Mouse (Mus musculus) ES-E14 (cell line): ENCODE measurements around the gene Mrpl42. TPM values are rescaled to one million over a fixed set of nuclear protein-coding genes. Genes with fewer than 3 reads are reported as not detected.

Experiments used
- DNase-seq: peaks from one replicate; pipeline ENCODE4 v3.0.0-alpha.2; 2013; ENCODE audit warnings: low read depth, low spot score
- H3K27ac ChIP-seq: 2 replicates; pipeline ENCODE4 v1.5.1; 2012; ENCODE audit warnings: low read depth, mild to moderate bottlenecking, low read length, moderate library complexity, mixed read lengths; ENCODE audit not compliant: poor library complexity, insufficient read depth, severe bottlenecking
- H3K36me3 ChIP-seq: 2 replicates; pipeline ENCODE4 v1.6.1; 2012; ENCODE audit warnings: mild to moderate bottlenecking, low read length, moderate library complexity, mixed read lengths; ENCODE audit not compliant: control insufficient read depth, poor library complexity, insufficient read depth, severe bottlenecking
- H3K4me1 ChIP-seq, 2 experiments: fragments of 150-350 bp in 1 of 2; sonication (generic) in 1 of 2; 2 replicates each; pipeline ENCODE4 v1.6.1; 2012; ENCODE audit warnings: low read length in 2 of 2, mild to moderate bottlenecking in 1 of 2, mixed read lengths in 1 of 2; ENCODE audit not compliant: control insufficient read depth in 2 of 2, insufficient read depth in 2 of 2, poor library complexity in 1 of 2
- H3K4me3 ChIP-seq, 2 experiments: fragments of 150-350 bp in 1 of 2; sonication (generic) in 1 of 2; 2 replicates each; pipeline ENCODE4 v1.5.1; 2012; ENCODE audit warnings: low read length in 2 of 2, low read depth in 1 of 2, mild to moderate bottlenecking in 1 of 2, mixed read lengths in 1 of 2; ENCODE audit not compliant: insufficient read depth in 1 of 2, poor library complexity in 1 of 2, severe bottlenecking in 1 of 2
- H3K9ac ChIP-seq: 2 replicates; pipeline ENCODE4 v1.6.1; 2012; ENCODE audit warnings: low read depth, mild to moderate bottlenecking, low read length, mixed read lengths; ENCODE audit not compliant: poor library complexity, insufficient read depth, severe bottlenecking
- H3K9me3 ChIP-seq: fragments of 150-350 bp; sonication (generic); 2 replicates; pipeline ENCODE4 v1.6.1; 2012; ENCODE audit warnings: low read depth, mild to moderate bottlenecking, low read length; ENCODE audit not compliant: control insufficient read depth, insufficient read depth
- CHD2 ChIP-seq: IDR thresholded peaks from 2 replicates; pipeline ENCODE4 v1.6.1; 2014; ENCODE audit warnings: mild to moderate bottlenecking, low read depth, low read length, inconsistent platforms
- HCFC1 ChIP-seq: IDR thresholded peaks from 2 replicates; pipeline ENCODE4 v1.6.1; 2012; ENCODE audit warnings: low read length, inconsistent platforms, borderline replicate concordance; ENCODE audit not compliant: insufficient read depth
- MAFK ChIP-seq: IDR thresholded peaks from 2 replicates; pipeline ENCODE4 v1.6.1; 2014; ENCODE audit warnings: mild to moderate bottlenecking, low read depth, low read length, inconsistent platforms; ENCODE audit not compliant: insufficient read depth
- ZC3H11A ChIP-seq: IDR thresholded peaks from 2 replicates; pipeline ENCODE4 v1.6.1; 2012; ENCODE audit warnings: low read depth, mild to moderate bottlenecking, inconsistent platforms, low read length, borderline replicate concordance
- ZNF384 ChIP-seq: IDR thresholded peaks from 2 replicates; pipeline ENCODE4 v1.6.1; 2012; ENCODE audit warnings: low read depth, low read length, inconsistent platforms
- in situ Hi-C, 2 experiments: fragments of 600-800 bp; cut with MboI; formaldehyde crosslinking; loops; one replicate each; pipeline ENCODE4 v1.15.1; 2025; ENCODE audit warnings: low sequenced_read_pairs in 2 of 2, inconsistent platforms in 1 of 2; ENCODE audit not compliant: unreplicated experiment in 2 of 2
- total RNA-seq: library from RNA; depleted of rRNA; stranded (reverse); fragments of 300-350 nt; gene quantifications from 2 replicates; pipeline ENCODE4 v1.2.3, GENCODE M21; 2012

The Mrpl42 gene
- total RNA-seq, 1 experiment, result 163 TPM

- no peak overlapping the region for H3K9ac ChIP-seq
- DNase-seq, result no peak
- peaks cover 0 to 3% of the 10 kb centered on the region in 2 experiments; a peak in 1 of 4 replicates for H3K4me1 ChIP-seq
- H3K4me3 ChIP-seq, result no peak overlapping the region
- in situ Hi-C loops, result loop anchor here in 1 of 2 experiments (5.0 to 10.0 kb wide), 2 partner anchors 383 to 485 kb away; no protein-coding TSS in a partner anchor
- TF ChIP-seq ZC3H11A, result no peak
- TF ChIP-seq MAFK, result no peak
- TF ChIP-seq CHD2, result no peak
- TF ChIP-seq HCFC1, result no peak
- no peak for TF ChIP-seq ZNF384
- H3K9me3 ChIP-seq, result no peaks in the 10 kb centered on the region
- no peaks in the 10 kb centered on the region; the same call in 1 of the 2 replicates for H3K36me3 ChIP-seq
- H3K27ac ChIP-seq, result no peak overlapping the region
Observed at GRCm38 (mm10) chr10:95477516-95477915, 24.2 kb downstream of the Mrpl42 start.

GRCm38 (mm10) chr10:95475923-95476322 lies 25.8 kb downstream of the Mrpl42 start:
- H3K36me3 ChIP-seq, result no peaks in the 10 kb centered on the region; the same call in 1 of the 2 replicates
- no peak overlapping the region for H3K27ac ChIP-seq
- H3K9me3 ChIP-seq, result no peaks in the 10 kb centered on the region
- in situ Hi-C loops, result loop anchor here in 1 of 2 experiments (5.0 to 10.0 kb wide), 2 partner anchors 381 to 484 kb away; no protein-coding TSS in a partner anchor
- no peak overlapping the region for H3K9ac ChIP-seq
- no peak overlapping the region for H3K4me3 ChIP-seq
- TF ChIP-seq ZC3H11A (peak; percentile 100), HCFC1 (no peak)
- DNase-seq, result peak; percentile 83
- peaks cover 0 to 3% of the 10 kb centered on the region in 2 experiments; a peak in 1 of 4 replicates for H3K4me1 ChIP-seq

GRCm38 (mm10) chr10:95471889-95472547 lies 29.7 kb downstream of the Mrpl42 start:
- no peak overlapping the region for H3K9ac ChIP-seq
- DNase-seq, result no peak
- TF ChIP-seq HCFC1 (no peak), MAFK (no peak), ZC3H11A (no peak), ZNF384 (no peak), CHD2 (no peak)
- in situ Hi-C loops, result loop anchor here in 1 of 2 experiments (10.0 to 25.0 kb wide), 2 partner anchors 377 to 785 kb away; partner anchors contain the start of gene Cep83
- no peak overlapping the region for H3K4me3 ChIP-seq
- no peaks in the 10 kb centered on the region for H3K9me3 ChIP-seq
- peaks cover 0 to 3% of the 10 kb centered on the region in 2 experiments; a peak in 1 of 4 replicates for H3K4me1 ChIP-seq
- no peaks in the 10 kb centered on the region for H3K36me3 ChIP-seq
- H3K27ac ChIP-seq, result no peak overlapping the region

- Histone ChIP-seq H3K27ac (no peak overlapping the region), H3K9me3 (no peaks in the 10 kb centered on the region), H3K9ac (no peak overlapping the region), H3K4me3 (no peak overlapping the region), H3K36me3 (no peaks in the 10 kb centered on the region), H3K4me1 (peaks cover 2 to 5% of the 10 kb centered on the region in 2 experiments; a peak in 1 of 4 replicates)
- no peak for DNase-seq
- no peak for TF ChIP-seq MAFK
- TF ChIP-seq ZC3H11A, result no peak
- TF ChIP-seq ZNF384, result no peak
- TF ChIP-seq HCFC1, result no peak
- no peak for TF ChIP-seq CHD2
- in situ Hi-C loops, result loop anchor here in 1 of 2 experiments (10.0 to 25.0 kb wide), 2 partner anchors 376 to 784 kb away; partner anchors contain the start of gene Cep83
Observed at GRCm38 (mm10) chr10:95471186-95471585, 30.6 kb downstream of the Mrpl42 start.
